10 mouse cellular contexts compared by ENCODE assay signal in genomic region chr2:9875676-9876357, GRCm38 (mm10). TPM values are rescaled to one million over a fixed set of nuclear protein-coding genes. Genes with fewer than 3 reads are reported as not detected.
A peak's percentile ranks its signal among the peaks of the same experiment; 100 is the strongest.
DNase-seq lines count a peak whose midpoint lies in the region; ATAC-seq and TF ChIP-seq lines count a peak whose summit lies in the region.
"Had no signal": no experiment of that assay in that cellular context is flagged by ENCODE, and none has a peak within 500 bp of the region (broad histone marks: within the 10 kb centered on the region; RNA-seq: fewer than 3 reads in every experiment).

No protein-coding gene starts in this region.

- no peak for DNase-seq in kidney, postnatal 0 days (ENCODE audit: low spot score)
- no peak for DNase-seq in kidney, postnatal 14 days
- peak; percentile 63 for DNase-seq in thymus, adult 2 months
- no peak for DNase-seq in urinary bladder, adult 18-20 months (ENCODE audit: low spot score in 2 of 2)
- no peak for DNase-seq in ovary, postnatal 36 days (ENCODE audit: low spot score)
- DNase-seq in gastrocnemius, postnatal 25 days: no peak
- DNase-seq: cerebellum, adult 8-10 months had no signal

- H3K9ac ChIP-seq in kidney, postnatal 0 days (ENCODE audit: low read depth, low read length): peak overlapping the region; percentile 58; the same call in 1 of the 2 replicates
- H3K9ac ChIP-seq in embryonic facial prominence, embryonic 12.5 days: 0 out of 2 replicates have a peak overlapping the region, but pooled peaks have one; percentile 38
- H3K9ac ChIP-seq in limb, embryonic 15.5 days: no peak overlapping the region

- no peak for TF ChIP-seq POLR2A in thymus, adult 2 months (IDR thresholded peaks at IDR 0.05; ENCODE audit: control insufficient read depth, extremely low read depth, insufficient read depth, low read length, poor library complexity)

- H3K27me3 ChIP-seq in kidney, postnatal 0 days (ENCODE audit: insufficient read depth, low read length): peaks cover 24% of the 10 kb centered on the region
- H3K27me3 ChIP-seq in embryonic facial prominence, embryonic 12.5 days: peaks cover 40% of the 10 kb centered on the region
- peaks cover 88% of the 10 kb centered on the region for H3K27me3 ChIP-seq in limb, embryonic 15.5 days
- 0 out of 2 replicates have a peak, but pooled peaks cover under 1% of the 10 kb centered on the region for H3K27me3 ChIP-seq in thymus, adult 2 months (ENCODE audit: control insufficient read depth, insufficient read depth, low read length)

- H3K9me3 ChIP-seq in kidney, postnatal 0 days (replicated peaks; ENCODE audit: low read length): no peaks in the 10 kb centered on the region
- H3K9me3 ChIP-seq in embryonic facial prominence, embryonic 12.5 days: no peaks in the 10 kb centered on the region
- H3K9me3 ChIP-seq in limb, embryonic 15.5 days: no peaks in the 10 kb centered on the region

- 43% methylated on average over 12 of the region's 12 CpGs for WGBS in kidney, postnatal 0 days
- WGBS in embryonic facial prominence, embryonic 12.5 days: 9% methylated on average over 12 of the region's 12 CpGs
- WGBS in limb, embryonic 15.5 days: 30% methylated on average over 12 of the region's 12 CpGs
- WGBS in thymus, adult 2 months: 36% methylated on average over 12 of the region's 12 CpGs

- H3K36me3 ChIP-seq in kidney, postnatal 0 days (ENCODE audit: insufficient read depth, low read length): no peaks in the 10 kb centered on the region
- no peaks in the 10 kb centered on the region for H3K36me3 ChIP-seq in embryonic facial prominence, embryonic 12.5 days
- no peaks in the 10 kb centered on the region for H3K36me3 ChIP-seq in limb, embryonic 15.5 days
- peaks cover 16% of the 10 kb centered on the region for H3K36me3 ChIP-seq in thymus, adult 2 months (ENCODE audit: control insufficient read depth, insufficient read depth, low read length)

- no peak for ATAC-seq in kidney, postnatal 0 days (replicated peaks; ENCODE audit: low FRiP score, low read depth)
- ATAC-seq in embryonic facial prominence, embryonic 12.5 days (ENCODE audit: insufficient number of reproducible peaks, insufficient read depth, low FRiP score, low TSS enrichment): no peak
- ATAC-seq in limb, embryonic 15.5 days (ENCODE audit: insufficient number of reproducible peaks, low FRiP score, low TSS enrichment, low read depth): no peak

- peak overlapping the region; percentile 91 for H3K4me2 ChIP-seq in kidney, postnatal 0 days (ENCODE audit: low read length)
- H3K4me2 ChIP-seq in embryonic facial prominence, embryonic 12.5 days (replicated peaks): peak overlapping the region; percentile 85
- H3K4me2 ChIP-seq in limb, embryonic 15.5 days: 0 out of 2 replicates have a peak overlapping the region, but pooled peaks have one; percentile 11

- H3K27ac ChIP-seq in kidney, postnatal 0 days: peak overlapping the region; percentile 57; the same call in 1 of the 2 replicates
- H3K27ac ChIP-seq in embryonic facial prominence, embryonic 12.5 days: no peak overlapping the region
- H3K27ac ChIP-seq in limb, embryonic 15.5 days: no peak overlapping the region
- peak overlapping the region; percentile 74 for H3K27ac ChIP-seq in thymus, adult 2 months (ENCODE audit: control insufficient read depth, insufficient read depth, low read length)

- H3K4me3 ChIP-seq in kidney, postnatal 0 days (replicated peaks; ENCODE audit: low read depth, low read length): peak overlapping the region; percentile 57
- peak overlapping the region; percentile 49 for H3K4me3 ChIP-seq in embryonic facial prominence, embryonic 12.5 days
- H3K4me3 ChIP-seq in limb, embryonic 15.5 days: peak overlapping the region; percentile 48
- peak overlapping the region; percentile 32 for H3K4me3 ChIP-seq in thymus, adult 2 months (ENCODE audit: control insufficient read depth, insufficient read depth, low read length)

- no peak for TF ChIP-seq CTCF in kidney, postnatal 0 days (IDR thresholded peaks at IDR 0.05; ENCODE audit: low read depth)
- no peak for TF ChIP-seq CTCF in thymus, adult 2 months (IDR thresholded peaks at IDR 0.05; ENCODE audit: borderline replicate concordance, control insufficient read depth, extremely low read depth, insufficient read depth, low read length, poor library complexity)

- no peaks in the 10 kb centered on the region; the same call in 1 of the 2 replicates for H3K4me1 ChIP-seq in kidney, postnatal 0 days (replicated peaks; ENCODE audit: insufficient read depth, low read length)
- peaks cover 27% of the 10 kb centered on the region for H3K4me1 ChIP-seq in embryonic facial prominence, embryonic 12.5 days
- H3K4me1 ChIP-seq in limb, embryonic 15.5 days: peaks cover 42% of the 10 kb centered on the region
- peaks cover 39% of the 10 kb centered on the region for H3K4me1 ChIP-seq in thymus, adult 2 months (replicated peaks; ENCODE audit: control insufficient read depth, insufficient read depth, low read length)

RNA-seq across cellular contexts. Expression of gene 4930412O13Rik, which starts 5.2 kb away (rescaled TPM):
- polyA plus RNA-seq in kidney, postnatal 0 days (2015; fragmentation: Nextera tagmentation; extraction: Ambion mirVana): 3.3 and 5.0 TPM in 2 replicates
- 1.8 and 1.9 TPM in 2 replicates for polyA plus RNA-seq in embryonic facial prominence, embryonic 12.5 days (2016; fragmentation: Nextera tagmentation; extraction: Ambion mirVana)
- polyA plus RNA-seq in limb, embryonic 15.5 days (2015; fragmentation: Nextera tagmentation; extraction: Ambion mirVana): not detected in 2 replicates
- not detected in 2 replicates for polyA plus RNA-seq in thymus, adult 2 months (2012; rRNA removed)
- total RNA-seq in gastrocnemius, postnatal 25 days (2021): not detected
- total RNA-seq: gastrocnemius, adult 18-20 months had no signal

RNA-seq across cellular contexts. Expression of gene 9230102O04Rik, which starts 13.5 kb away (rescaled TPM):
- polyA plus RNA-seq in kidney, postnatal 0 days (2015; fragmentation: Nextera tagmentation; extraction: Ambion mirVana): 12.5 and 18.7 TPM in 2 replicates
- 0.41 and 1.0 TPM in 2 replicates for polyA plus RNA-seq in embryonic facial prominence, embryonic 12.5 days (2016; fragmentation: Nextera tagmentation; extraction: Ambion mirVana)
- not detected in 2 replicates for polyA plus RNA-seq in limb, embryonic 15.5 days (2015; fragmentation: Nextera tagmentation; extraction: Ambion mirVana)
- polyA plus RNA-seq in thymus, adult 2 months (2012; rRNA removed): not detected in 2 replicates
- total RNA-seq in gastrocnemius, postnatal 25 days (2021): not detected
- total RNA-seq: gastrocnemius, adult 18-20 months had no signal

RNA-seq across cellular contexts. Expression of gene Gata3, which starts 14.0 kb away (rescaled TPM):
- polyA plus RNA-seq in kidney, postnatal 0 days (2015; fragmentation: Nextera tagmentation; extraction: Ambion mirVana): 95.1 and 99.1 TPM in 2 replicates
- polyA plus RNA-seq in embryonic facial prominence, embryonic 12.5 days (2016; fragmentation: Nextera tagmentation; extraction: Ambion mirVana): 22.6 and 23.6 TPM in 2 replicates
- polyA plus RNA-seq in limb, embryonic 15.5 days (2015; fragmentation: Nextera tagmentation; extraction: Ambion mirVana): 38.8 and 41.4 TPM in 2 replicates
- 87.2 and 126 TPM in 2 replicates for polyA plus RNA-seq in thymus, adult 2 months (2012; rRNA removed)
- under 1 TPM; 0.43 to 0.54 TPM for total RNA-seq in gastrocnemius, postnatal 25 days (2021)

Comparison
In these comparisons a context has a peak if more than half of its experiments do, and no peak if none do; other contexts are left out.
1. H3K27ac ChIP-seq: peak in kidney, postnatal 0 days (single experiment) and thymus, adult 2 months (single experiment); none in embryonic facial prominence, embryonic 12.5 days (single experiment) and limb, embryonic 15.5 days (single experiment).
2. H3K4me2 ChIP-seq: peak in every context shown above with its lines; median percentile 91 in kidney, postnatal 0 days; 85 in embryonic facial prominence, embryonic 12.5 days; 11 in limb, embryonic 15.5 days.
3. Peak in every context shown above with its lines, with median percentiles within 50 percentile points of each other: H3K4me3 ChIP-seq.